Mouse (Mus musculus): ENCODE results near the gene Gar1.

Gene Gar1

GRCm38 (mm10) chr3:129831035-129831568, at the start of gene Gar1:
Gene Gar1, minus strand, starts transcription at chr3:129831396.
- peak; percentile 95 for DNase-seq (ENCODE audit: low spot score)

- no peak for DNase-seq (ENCODE audit: low spot score)
Observed at GRCm38 (mm10) chr3:129879913-129880312, 48.7 kb upstream of the Gar1 start.

GRCm38 (mm10) chr3:129879131-129879757, 48.0 kb upstream of the Gar1 start:
- DNase-seq (ENCODE audit: low spot score) = peak; percentile 60

- DNase-seq (ENCODE audit: low spot score) = peak; percentile 96
Observed at GRCm38 (mm10) chr3:129878405-129879021, 47.3 kb upstream of the Gar1 start, which contains the start of gene Pla2g12a. Gene Pla2g12a, plus strand, starts transcription at chr3:129878606.

GRCm38 (mm10) chr3:129877327-129877726, 46.1 kb upstream of the Gar1 start:
- no peak for DNase-seq (ENCODE audit: low spot score)

- peak; percentile 83 for DNase-seq (ENCODE audit: low spot score)
Observed at GRCm38 (mm10) chr3:129863698-129864097, 32.5 kb upstream of the Gar1 start.

- DNase-seq (ENCODE audit: low spot score) = no peak
Observed at GRCm38 (mm10) chr3:129862592-129862991, 31.4 kb upstream of the Gar1 start.

- no peak for DNase-seq (ENCODE audit: low spot score)
Observed at GRCm38 (mm10) chr3:129846846-129847245, 15.7 kb upstream of the Gar1 start.

- no peak for DNase-seq (ENCODE audit: low spot score)
Observed at GRCm38 (mm10) chr3:129845868-129846267, 14.7 kb upstream of the Gar1 start.

GRCm38 (mm10) chr3:129838017-129838416, 6.8 kb upstream of the Gar1 start:
- no peak for DNase-seq (ENCODE audit: low spot score)

GRCm38 (mm10) chr3:129836965-129837364, 5.8 kb upstream of the Gar1 start:
- DNase-seq (ENCODE audit: low spot score) = no peak

GRCm38 (mm10) chr3:129836051-129836697, 5.0 kb upstream of the Gar1 start:
- no peak for DNase-seq (ENCODE audit: low spot score)

- no peak for DNase-seq (ENCODE audit: low spot score)
Observed at GRCm38 (mm10) chr3:129835388-129835934, 4.3 kb upstream of the Gar1 start, which contains the start of gene Cfi. Gene Cfi, plus strand, starts transcription at chr3:129835884.

- DNase-seq (ENCODE audit: low spot score) = peak; percentile 72
Observed at GRCm38 (mm10) chr3:129830626-129831025, 570 bp downstream of the Gar1 start.

GRCm38 (mm10) chr3:129827691-129828090, 3.5 kb downstream of the Gar1 start:
- no peak for DNase-seq (ENCODE audit: low spot score)

GRCm38 (mm10) chr3:129826691-129827090, 4.5 kb downstream of the Gar1 start:
- DNase-seq (ENCODE audit: low spot score) = no peak

- no peak for DNase-seq (ENCODE audit: low spot score)
Observed at GRCm38 (mm10) chr3:129824891-129825290, 6.3 kb downstream of the Gar1 start.

GRCm38 (mm10) chr3:129824146-129824545, 7.0 kb downstream of the Gar1 start:
- no peak for DNase-seq (ENCODE audit: low spot score)

- DNase-seq (ENCODE audit: low spot score) = no peak
Observed at GRCm38 (mm10) chr3:129823293-129823692, 7.9 kb downstream of the Gar1 start.

- DNase-seq (ENCODE audit: low spot score) = no peak
Observed at GRCm38 (mm10) chr3:129822206-129822775, 8.9 kb downstream of the Gar1 start, which contains the start of gene Rrh. Gene Rrh, minus strand, starts transcription at chr3:129822587.

- DNase-seq (ENCODE audit: low spot score) = no peak
Observed at GRCm38 (mm10) chr3:129821736-129822135, 9.5 kb downstream of the Gar1 start.

GRCm38 (mm10) chr3:129820847-129821246, 10.3 kb downstream of the Gar1 start:
- DNase-seq (ENCODE audit: low spot score) = no peak

All from testis, postnatal 10 days (tissue).